Comparison of ENCODE assay signal across 8 mouse cellular contexts in genomic region chr1:64117478-64118284, GRCm38 (mm10). TPM values are rescaled to one million over a fixed set of nuclear protein-coding genes. Genes with fewer than 3 reads are reported as not detected.
DNase-seq lines count a peak whose midpoint lies in the region; ATAC-seq and TF ChIP-seq lines count a peak whose summit lies in the region.

No protein-coding gene starts in this region.

- H3K27me3 ChIP-seq in kidney, postnatal 0 days (ENCODE audit: insufficient read depth, low read length) = no peaks in the 10 kb centered on the region
- no peaks in the 10 kb centered on the region for H3K27me3 ChIP-seq in embryonic facial prominence, embryonic 14.5 days (replicated peaks; ENCODE audit: control insufficient read depth, insufficient read depth, low read length)
- no peaks in the 10 kb centered on the region for H3K27me3 ChIP-seq in hindbrain, postnatal 0 days (ENCODE audit: insufficient read depth, low read length)
- no peaks in the 10 kb centered on the region for H3K27me3 ChIP-seq in midbrain, embryonic 16.5 days (ENCODE audit: control insufficient read depth, insufficient read depth, low read depth, low read length)

- 64% methylated on average over 11 of the region's 11 CpGs for WGBS in kidney, postnatal 0 days
- WGBS in embryonic facial prominence, embryonic 14.5 days = 74% methylated on average over 11 of the region's 11 CpGs
- 48% methylated on average over 11 of the region's 11 CpGs for WGBS in hindbrain, postnatal 0 days
- 50% methylated on average over 11 of the region's 11 CpGs for WGBS in midbrain, embryonic 16.5 days

- no peaks in the 10 kb centered on the region for H3K9me3 ChIP-seq in kidney, postnatal 0 days (replicated peaks; ENCODE audit: low read length)
- H3K9me3 ChIP-seq in embryonic facial prominence, embryonic 14.5 days (ENCODE audit: control insufficient read depth, low read length) = no peaks in the 10 kb centered on the region
- no peaks in the 10 kb centered on the region for H3K9me3 ChIP-seq in hindbrain, postnatal 0 days (ENCODE audit: low read length)
- no peaks in the 10 kb centered on the region for H3K9me3 ChIP-seq in midbrain, embryonic 16.5 days (replicated peaks; ENCODE audit: control insufficient read depth, low read length, poor library complexity, severe bottlenecking)

- H3K4me3 ChIP-seq in kidney, postnatal 0 days (replicated peaks; ENCODE audit: low read depth, low read length) = no peak overlapping the region
- peak overlapping the region; percentile 62; the same call in 1 of the 2 replicates for H3K4me3 ChIP-seq in embryonic facial prominence, embryonic 14.5 days (ENCODE audit: low read depth, low read length)
- peak overlapping the region; percentile 87 for H3K4me3 ChIP-seq in hindbrain, postnatal 0 days (ENCODE audit: low read length)
- peak overlapping the region; percentile 69 for H3K4me3 ChIP-seq in midbrain, embryonic 16.5 days (ENCODE audit: low read depth, low read length)

- ATAC-seq in kidney, postnatal 0 days (replicated peaks; ENCODE audit: low FRiP score, low read depth) = no peak
- no peak for ATAC-seq in embryonic facial prominence, embryonic 14.5 days (ENCODE audit: low read depth)
- ATAC-seq in hindbrain, postnatal 0 days = no peak
- no peak for ATAC-seq in midbrain, embryonic 16.5 days

- H3K4me1 ChIP-seq in kidney, postnatal 0 days (replicated peaks; ENCODE audit: insufficient read depth, low read length) = peaks cover 2% of the 10 kb centered on the region; the same call in 1 of the 2 replicates
- H3K4me1 ChIP-seq in embryonic facial prominence, embryonic 14.5 days (ENCODE audit: control insufficient read depth, insufficient read depth, low read length) = peaks cover 17% of the 10 kb centered on the region
- H3K4me1 ChIP-seq in hindbrain, postnatal 0 days (ENCODE audit: insufficient read depth, low read length) = peaks cover 29% of the 10 kb centered on the region
- peaks cover 54% of the 10 kb centered on the region for H3K4me1 ChIP-seq in midbrain, embryonic 16.5 days (ENCODE audit: control insufficient read depth, insufficient read depth, low read length)

- H3K36me3 ChIP-seq in kidney, postnatal 0 days (ENCODE audit: insufficient read depth, low read length) = no peaks in the 10 kb centered on the region
- H3K36me3 ChIP-seq in embryonic facial prominence, embryonic 14.5 days (ENCODE audit: control insufficient read depth, insufficient read depth, low read length) = no peaks in the 10 kb centered on the region
- H3K36me3 ChIP-seq in hindbrain, postnatal 0 days (ENCODE audit: insufficient read depth, low read length) = no peaks in the 10 kb centered on the region
- no peaks in the 10 kb centered on the region for H3K36me3 ChIP-seq in midbrain, embryonic 16.5 days (ENCODE audit: control insufficient read depth, insufficient read depth, low read length)

- 0 out of 2 replicates have a peak overlapping the region, but pooled peaks have one; percentile 1 for H3K27ac ChIP-seq in kidney, postnatal 0 days
- no peak overlapping the region for H3K27ac ChIP-seq in embryonic facial prominence, embryonic 14.5 days (replicated peaks; ENCODE audit: low read depth, low read length)
- peak overlapping the region; percentile 100 for H3K27ac ChIP-seq in hindbrain, postnatal 0 days
- peak overlapping the region; percentile 100 for H3K27ac ChIP-seq in midbrain, embryonic 16.5 days (ENCODE audit: low read length)

- TF ChIP-seq CTCF in kidney, postnatal 0 days (IDR thresholded peaks at IDR 0.05; ENCODE audit: low read depth) = no peak
- TF ChIP-seq CTCF in hindbrain, postnatal 0 days (IDR thresholded peaks at IDR 0.05; ENCODE audit: low read depth) = no peak

- no peak overlapping the region for H3K9ac ChIP-seq in kidney, postnatal 0 days (ENCODE audit: low read depth, low read length)
- H3K9ac ChIP-seq in embryonic facial prominence, embryonic 14.5 days (ENCODE audit: low read depth, low read length) = peak overlapping the region; percentile 96; the same call in 1 of the 2 replicates
- peak overlapping the region; percentile 91 for H3K9ac ChIP-seq in hindbrain, postnatal 0 days (replicated peaks; ENCODE audit: low read length)
- peak overlapping the region; percentile 71 for H3K9ac ChIP-seq in midbrain, embryonic 16.5 days (ENCODE audit: low read depth, low read length)

- H3K4me2 ChIP-seq in kidney, postnatal 0 days (ENCODE audit: low read length) = peak overlapping the region; percentile 81; the same call in 1 of the 2 replicates
- H3K4me2 ChIP-seq in embryonic facial prominence, embryonic 14.5 days (ENCODE audit: low read depth, low read length) = peak overlapping the region; percentile 87
- H3K4me2 ChIP-seq in hindbrain, postnatal 0 days (ENCODE audit: low read depth, low read length) = peak overlapping the region; percentile 65
- H3K4me2 ChIP-seq in midbrain, embryonic 16.5 days (ENCODE audit: low read length) = peak overlapping the region; percentile 74

- no peak for DNase-seq in kidney, postnatal 0 days (ENCODE audit: low spot score)
- DNase-seq in kidney, postnatal 14 days = no peak
- no peak for DNase-seq in embryonic facial prominence, embryonic 14.5 days (ENCODE audit: low spot score)
- no peak for DNase-seq in hindbrain, postnatal 0 days (ENCODE audit: low spot score)
- no peak for DNase-seq in frontal cortex, postnatal 10 days (ENCODE audit: low spot score in 2 of 2)
- no peak for DNase-seq in yolk sac, embryonic 10.5 days (ENCODE audit: low spot score)
- no peak for DNase-seq in layer of hippocampus, adult 9-10 months (ENCODE audit: low spot score)

RNA-seq across cellular contexts. Expression of gene Klf7, which starts 4.4 kb away (rescaled TPM):
- 17.9 and 19.2 TPM in 2 replicates for polyA plus RNA-seq in kidney, postnatal 0 days (2015; fragmentation: Nextera tagmentation; extraction: Ambion mirVana)
- 26.1 and 27.7 TPM in 2 replicates for polyA plus RNA-seq in embryonic facial prominence, embryonic 14.5 days (2014; fragmentation: Nextera tagmentation; extraction: Ambion mirVana)
- total RNA-seq in hindbrain, postnatal 0 days (2014; rRNA removed) = 47.3 and 48.0 TPM in 2 replicates
- polyA plus RNA-seq in hindbrain, postnatal 0 days (2015; fragmentation: Nextera tagmentation; extraction: Ambion mirVana) = 115 and 120 TPM in 2 replicates
- 130 and 135 TPM in 2 replicates for polyA plus RNA-seq in midbrain, embryonic 16.5 days (2015; fragmentation: Nextera tagmentation; extraction: Ambion mirVana)
